Mouse (Mus musculus) liver (tissue): ENCODE measurements at regions not wholly inside any gene's neighbourhood (a gene's known extent, or its start where the extent isn't known, plus 50 kb on each side); places are given as distances from the start of the nearest gene placed in this dataset.
A peak's percentile ranks its signal among the peaks of the same experiment; 100 is the strongest.

Experiments used
- DNase-seq: peaks from one replicate; pipeline ENCODE4 v3.0.0-alpha.2; 2020; ENCODE audit warnings: mixed read lengths

DNA sequence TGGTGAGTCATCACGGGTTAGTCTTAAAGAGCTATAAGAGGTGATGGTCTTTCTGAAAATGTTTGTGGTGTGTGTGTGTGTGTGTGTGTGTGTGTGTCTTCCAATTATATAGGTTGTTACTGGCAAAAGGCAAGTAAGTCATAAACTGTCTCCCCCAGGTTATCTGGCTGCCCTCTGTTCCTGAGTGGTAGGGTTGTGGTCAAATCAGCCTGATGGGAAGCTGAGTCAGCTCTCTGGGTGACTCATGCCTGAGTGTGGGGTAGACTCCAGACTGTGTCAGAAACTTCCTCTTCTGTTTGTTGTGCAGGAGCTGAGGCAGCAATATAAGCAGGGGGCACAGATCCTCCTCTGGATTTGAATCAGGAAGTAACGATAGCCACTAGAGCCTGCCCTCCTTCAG, 656.8 kb upstream of the Tgif2lx2 start:
- peak; percentile 4 for DNase-seq
